Mouse (Mus musculus): ENCODE data around the gene Slc4a8.

DNA sequence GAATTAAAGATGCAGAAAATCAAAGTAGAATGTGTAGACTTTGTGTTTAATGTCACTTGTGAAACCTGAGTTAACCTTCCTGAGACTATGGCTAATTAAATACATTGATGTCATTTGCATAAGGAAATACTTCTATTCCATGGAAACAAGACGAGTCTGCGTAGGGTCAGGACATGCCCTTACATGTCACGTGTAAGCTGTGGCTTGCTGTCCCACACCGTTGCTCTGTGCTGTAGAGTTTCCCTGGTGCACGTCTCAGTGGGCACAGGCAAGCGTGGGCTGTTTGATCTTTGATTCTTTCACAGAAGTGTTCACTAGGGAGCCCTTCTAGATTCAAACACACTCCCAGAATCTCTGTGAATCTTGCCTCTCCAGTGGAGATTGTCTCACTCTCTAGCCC is 28.7 kb downstream of the Slc4a8 start:
- TF ChIP-seq POLR2A (IDR thresholded peaks at IDR 0.05; ENCODE audit: insufficient read depth, low read depth, low read length) (no peak), CTCF (IDR thresholded peaks at IDR 0.05; ENCODE audit: insufficient read depth, low read depth, low read length) (no peak)
